Mouse (Mus musculus) olfactory bulb, adult 2 months (tissue): ENCODE data around the gene Aktip.

ENCODE experiments used
- CTCF ChIP-seq: fragments of 200-500 bp; IDR thresholded peaks from 2 replicates; pipeline ENCODE4 v1.5.1; 2012; ENCODE audit warnings: low read depth, mild to moderate bottlenecking, low read length, moderate library complexity; ENCODE audit not compliant: insufficient read depth
- POLR2A ChIP-seq: fragments of 200-500 bp; IDR thresholded peaks from 2 replicates; pipeline ENCODE4 v1.6.1; 2012; ENCODE audit warnings: mild to moderate bottlenecking, low read depth, low read length, moderate library complexity; ENCODE audit not compliant: insufficient read depth

- TF ChIP-seq CTCF (no peak), POLR2A (no peak)
Measured at GRCm38 (mm10) chr8:91118131-91118530, 81.6 kb downstream of the Aktip start.
